Mouse (Mus musculus) limb, embryonic 13.5 days (tissue): ENCODE results near the gene Ttll3. TPM values are rescaled to one million over a fixed set of nuclear protein-coding genes. Genes with fewer than 3 reads are reported as not detected.

ENCODE experiments used
- ATAC-seq: fragments of 200-750 bp; cut with Nextera tagmentation; 2 replicates; pipeline ENCODE4 v1.8.0; 2017; ENCODE audit warnings: low read depth, moderate number of reproducible peaks, moderate TSS enrichment; ENCODE audit not compliant: low FRiP score
- H3K27ac ChIP-seq: fragments of 300-500 bp; sonication (generic); 2 replicates; pipeline ENCODE4 v1.5.1; 2015; ENCODE audit warnings: inconsistent platforms, mild to moderate bottlenecking, moderate library complexity
- H3K27me3 ChIP-seq: fragments of 300-500 bp; sonication (generic); 2 replicates; pipeline ENCODE4 v1.6.1; 2015; ENCODE audit warnings: mild to moderate bottlenecking, inconsistent platforms
- H3K36me3 ChIP-seq: fragments of 300-500 bp; sonication (generic); 2 replicates; pipeline ENCODE4 v1.6.1; 2015; ENCODE audit warnings: inconsistent platforms, mild to moderate bottlenecking, moderate library complexity
- H3K4me1 ChIP-seq: fragments of 300-500 bp; sonication (generic); 2 replicates; pipeline ENCODE4 v1.6.1; 2015; ENCODE audit warnings: inconsistent platforms
- H3K4me2 ChIP-seq: fragments of 300-500 bp; sonication (generic); replicated peaks from 2 replicates; pipeline ENCODE4 v1.6.1; 2015; ENCODE audit warnings: inconsistent platforms, mild to moderate bottlenecking, moderate library complexity
- H3K4me3 ChIP-seq: fragments of 300-500 bp; sonication (generic); 2 replicates; pipeline ENCODE4 v1.5.1; 2015; ENCODE audit warnings: moderate library complexity, mild to moderate bottlenecking, inconsistent platforms
- H3K9ac ChIP-seq: fragments of 300-500 bp; sonication (generic); 2 replicates; pipeline ENCODE4 v1.6.1; 2015; ENCODE audit warnings: mild to moderate bottlenecking, inconsistent platforms
- H3K9me3 ChIP-seq: fragments of 300-500 bp; sonication (generic); 2 replicates; pipeline ENCODE4 v1.6.1; 2016; ENCODE audit warnings: inconsistent platforms
- WGBS: fragments of 180-500 bp; shearing (Covaris S2); methylation state at CpG from one replicate; pipeline ENCODE4 v1.1.7; 2015; 5-methylcytosine and 5-hydroxymethylcytosine counted together
- polyA plus RNA-seq: library from polyadenylated mRNA; unstranded; fragments of >200 nt; fragmentation: Nextera tagmentation; extraction: Ambion mirVana; gene quantifications from 2 replicates; pipeline ENCODE4 v1.2.1, GENCODE M21; 2015

The Ttll3 gene
- polyA plus RNA-seq, 1 experiment from 2014 or later, result 7.3 TPM

- Histone ChIP-seq H3K27ac (no peak overlapping the region), H3K27me3 (no peaks in the 10 kb centered on the region), H3K9ac (no peak overlapping the region), H3K4me2 (no peak overlapping the region), H3K9me3 (peaks cover 4% of the 10 kb centered on the region), H3K36me3 (no peaks in the 10 kb centered on the region), H3K4me1 (no peaks in the 10 kb centered on the region), H3K4me3 (no peak overlapping the region)
- 76% methylated on average over 3 of the region's 3 CpGs for WGBS
- ATAC-seq, result no peak
Observed at GRCm38 (mm10) chr6:113429965-113430364, 40.9 kb downstream of the Ttll3 start.

DNA sequence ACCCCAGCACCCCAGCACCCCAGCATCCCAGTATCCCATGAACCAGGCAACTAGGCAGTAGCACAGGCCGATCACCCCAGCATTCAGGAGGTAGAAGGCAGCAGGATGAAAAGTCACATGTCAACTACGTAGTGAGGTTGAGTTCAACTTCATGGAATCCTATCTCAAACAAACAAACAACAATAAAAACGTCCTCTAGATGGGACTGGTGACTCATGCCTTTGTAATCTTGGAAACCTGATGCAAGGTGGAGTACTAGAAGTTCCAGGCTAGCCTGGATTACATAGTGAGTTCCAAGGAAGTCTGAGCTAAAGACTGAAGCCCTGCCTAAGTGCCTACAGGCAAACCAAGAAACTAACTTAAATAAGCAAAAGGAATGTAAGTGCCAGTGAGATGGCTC lies 41.8 kb downstream of the Ttll3 start:
- Histone ChIP-seq H3K4me1 (no peaks in the 10 kb centered on the region), H3K36me3 (no peaks in the 10 kb centered on the region), H3K4me2 (no peak overlapping the region), H3K27ac (no peak overlapping the region), H3K9me3 (peaks cover 4% of the 10 kb centered on the region), H3K27me3 (no peaks in the 10 kb centered on the region), H3K9ac (no peak overlapping the region), H3K4me3 (no peak overlapping the region)
- no peak for ATAC-seq
- WGBS, result 58% methylated on average over 3 of the region's 3 CpGs

- Histone ChIP-seq H3K36me3 (no peaks in the 10 kb centered on the region), H3K27me3 (no peaks in the 10 kb centered on the region), H3K4me3 (no peak overlapping the region), H3K27ac (no peak overlapping the region), H3K4me2 (no peak overlapping the region), H3K4me1 (no peaks in the 10 kb centered on the region), H3K9ac (no peak overlapping the region), H3K9me3 (peaks cover 4% of the 10 kb centered on the region)
- ATAC-seq, result no peak
- WGBS, result 51% methylated on average over 3 of the region's 3 CpGs
Observed at GRCm38 (mm10) chr6:113431801-113432200, 42.7 kb downstream of the Ttll3 start.

- no peaks in the 10 kb centered on the region for H3K9me3 ChIP-seq
Observed at GRCm38 (mm10) chr6:113433661-113434060, 44.6 kb downstream of the Ttll3 start.

DNA sequence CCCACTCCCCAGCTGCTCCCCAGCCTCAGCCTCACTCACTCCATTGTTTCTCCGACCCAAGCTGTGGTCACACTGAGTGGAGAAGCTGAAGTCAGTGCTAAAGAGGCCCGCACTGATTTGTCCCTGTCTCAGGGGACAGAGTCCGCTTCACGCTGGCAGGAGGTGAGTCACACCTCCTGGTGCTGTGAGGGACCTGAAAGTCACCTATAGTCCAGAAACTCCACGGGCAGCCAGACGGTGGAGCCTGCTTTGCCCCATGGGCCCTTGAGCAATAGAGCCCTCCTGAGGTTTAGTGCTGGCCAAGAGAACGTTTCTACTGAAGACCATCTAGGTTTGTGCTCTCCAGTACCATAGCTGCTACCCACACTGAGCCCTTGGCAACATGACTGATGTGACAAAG lies 45.6 kb downstream of the Ttll3 start:
- no peaks in the 10 kb centered on the region for H3K27me3 ChIP-seq
- no peak overlapping the region for H3K4me2 ChIP-seq
- H3K36me3 ChIP-seq, result no peaks in the 10 kb centered on the region
- H3K4me1 ChIP-seq, result no peaks in the 10 kb centered on the region
- H3K27ac ChIP-seq, result no peak overlapping the region
- no peak overlapping the region for H3K9ac ChIP-seq
- no peak for ATAC-seq
- 72% methylated on average over 7 of the region's 7 CpGs for WGBS
- H3K9me3 ChIP-seq, result no peaks in the 10 kb centered on the region
- no peak overlapping the region for H3K4me3 ChIP-seq

More at GRCm38 (mm10) chr6:113433661-113434060, 44.6 kb downstream of the Ttll3 start:
- ATAC-seq, result no peak
- no peak overlapping the region for H3K27ac ChIP-seq
- H3K9ac ChIP-seq, result no peak overlapping the region
- H3K27me3 ChIP-seq, result no peaks in the 10 kb centered on the region
- H3K4me3 ChIP-seq, result no peak overlapping the region
- no peaks in the 10 kb centered on the region for H3K4me1 ChIP-seq
- 76% methylated on average over 3 of the region's 3 CpGs for WGBS
- no peak overlapping the region for H3K4me2 ChIP-seq
- no peaks in the 10 kb centered on the region for H3K36me3 ChIP-seq

DNA sequence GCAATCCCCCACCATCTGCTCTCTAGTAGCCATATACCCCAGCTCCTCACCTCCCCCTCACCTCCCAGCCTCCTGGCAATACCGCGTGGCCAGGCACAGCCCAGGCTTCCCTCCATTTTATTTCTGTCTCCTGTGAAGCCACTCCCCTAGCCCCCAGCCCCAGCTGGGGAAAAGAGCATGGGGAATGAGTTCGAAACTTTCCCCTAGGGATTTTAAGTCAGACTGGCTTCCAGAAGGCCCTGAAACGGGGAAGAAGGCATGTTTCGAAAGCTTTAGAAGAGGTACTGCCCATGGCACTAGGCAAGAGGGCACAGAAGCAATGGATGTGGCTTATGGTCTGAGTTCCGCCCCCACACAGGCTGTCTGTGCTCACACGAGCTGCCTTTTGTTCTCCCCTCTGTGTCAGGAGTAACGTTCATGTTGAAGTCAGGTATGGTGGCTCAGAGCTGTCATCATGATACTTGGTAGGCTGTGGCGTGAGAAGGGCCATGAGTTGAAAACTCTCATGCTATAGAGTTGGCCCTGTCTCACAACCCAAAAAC lies 46.7 kb downstream of the Ttll3 start, which contains the start of gene Cidec:
Cidec (minus strand) TSS at position 97 of the 542 bp plus-strand sequence.
- Histone ChIP-seq H3K4me1 (no peaks in the 10 kb centered on the region), H3K4me3 (no peak within 1 kb of the TSS), H3K9ac (no peak within 1 kb of the TSS), H3K9me3 (no peaks in the 10 kb centered on the region), H3K4me2 (no peak within 1 kb of the TSS), H3K27me3 (no peaks in the 10 kb centered on the region), H3K36me3 (no peaks in the 10 kb centered on the region), H3K27ac (no peak within 1 kb of the TSS)
- no peak for ATAC-seq
- 73% methylated on average over 9 of the region's 9 CpGs for WGBS

- Histone ChIP-seq H3K9ac (no peak overlapping the region), H3K9me3 (no peaks in the 10 kb centered on the region), H3K4me3 (no peak overlapping the region), H3K27ac (no peak overlapping the region), H3K4me2 (no peak overlapping the region), H3K27me3 (no peaks in the 10 kb centered on the region), H3K36me3 (no peaks in the 10 kb centered on the region), H3K4me1 (no peaks in the 10 kb centered on the region)
- no peak for ATAC-seq
- 75% methylated on average over 12 of the region's 12 CpGs for WGBS
Observed at GRCm38 (mm10) chr6:113437135-113437534, 48.1 kb downstream of the Ttll3 start.

- H3K4me1 ChIP-seq, result peaks cover 8% of the 10 kb centered on the region
- no peak for ATAC-seq
- H3K36me3 ChIP-seq, result no peaks in the 10 kb centered on the region
- H3K4me2 ChIP-seq, result no peak overlapping the region
- no peak overlapping the region for H3K9ac ChIP-seq
- 62% methylated on average over 12 of the region's 12 CpGs for WGBS
- no peak overlapping the region for H3K27ac ChIP-seq
- no peaks in the 10 kb centered on the region for H3K27me3 ChIP-seq
- no peak overlapping the region for H3K4me3 ChIP-seq
- H3K9me3 ChIP-seq, result no peaks in the 10 kb centered on the region
Observed at GRCm38 (mm10) chr6:113438721-113439430, 49.8 kb downstream of the Ttll3 start.

- H3K4me1 ChIP-seq, result peaks cover 8% of the 10 kb centered on the region
- WGBS, result 77% methylated on average over 3 of the region's 3 CpGs
Observed at GRCm38 (mm10) chr6:113440686-113441085, 51.6 kb downstream of the Ttll3 start.

DNA sequence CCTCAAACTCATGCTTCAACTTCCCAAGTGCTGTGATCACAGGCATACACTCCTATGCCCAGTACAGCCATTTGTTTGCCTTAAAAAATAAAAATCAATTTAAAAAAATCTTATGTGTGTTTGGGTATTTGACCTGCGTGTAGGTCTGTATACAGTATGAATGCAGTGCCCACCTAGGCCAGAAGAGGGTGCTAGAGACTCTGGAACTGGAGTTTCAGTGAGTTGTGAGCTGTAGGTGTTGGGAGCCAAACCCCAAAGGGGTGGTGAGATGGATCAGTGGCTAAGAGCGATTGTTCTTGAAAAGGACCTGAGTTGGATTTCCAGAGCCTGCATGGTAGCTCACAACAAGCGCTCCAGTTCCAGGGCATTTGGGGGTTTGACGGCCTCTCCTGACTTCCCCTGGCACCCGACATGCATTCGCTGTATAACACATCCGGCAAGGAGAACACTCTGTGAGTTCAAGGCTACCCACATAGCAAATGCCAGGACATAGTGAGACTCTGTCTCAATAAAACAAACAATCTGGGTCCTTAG lies 52.2 kb downstream of the Ttll3 start:
- WGBS, result 52% methylated on average over 7 of the region's 7 CpGs
- no peak overlapping the region for H3K4me3 ChIP-seq
- no peaks in the 10 kb centered on the region for H3K9me3 ChIP-seq
- H3K27ac ChIP-seq, result no peak overlapping the region
- peaks cover 8% of the 10 kb centered on the region for H3K4me1 ChIP-seq
- H3K9ac ChIP-seq, result no peak overlapping the region
- no peaks in the 10 kb centered on the region for H3K27me3 ChIP-seq
- ATAC-seq, result no peak
- H3K36me3 ChIP-seq, result peaks cover 6% of the 10 kb centered on the region
- H3K4me2 ChIP-seq, result no peak overlapping the region

More at GRCm38 (mm10) chr6:113440686-113441085, 51.6 kb downstream of the Ttll3 start:
- no peak overlapping the region for H3K9ac ChIP-seq
- no peak overlapping the region for H3K4me3 ChIP-seq
- ATAC-seq, result no peak
- H3K36me3 ChIP-seq, result peaks cover 3% of the 10 kb centered on the region; the same call in 1 of the 2 replicates
- H3K27me3 ChIP-seq, result no peaks in the 10 kb centered on the region
- H3K4me2 ChIP-seq, result no peak overlapping the region
- H3K27ac ChIP-seq, result no peak overlapping the region
- H3K9me3 ChIP-seq, result no peaks in the 10 kb centered on the region

DNA sequence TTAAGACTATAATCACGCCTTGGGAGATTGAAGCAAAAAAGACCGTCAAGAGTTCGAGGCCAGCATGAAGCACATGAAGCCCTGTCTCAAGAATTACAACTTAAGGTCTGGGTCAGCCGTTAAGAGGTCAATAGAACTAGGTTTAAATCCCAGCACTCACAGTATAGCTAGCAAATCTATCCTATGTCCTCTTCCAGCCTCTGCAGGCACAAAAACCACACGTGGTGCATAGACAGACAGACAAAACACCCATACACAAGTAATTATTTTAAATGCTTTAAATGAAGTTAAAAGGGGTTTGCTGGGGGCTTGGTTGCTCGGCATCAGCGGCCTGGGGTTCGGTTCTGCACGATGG lies 53.0 kb downstream of the Ttll3 start:
- Histone ChIP-seq H3K36me3 (peaks cover 15% of the 10 kb centered on the region), H3K27ac (0 out of 2 replicates have a peak overlapping the region, but pooled peaks have one; percentile 15), H3K4me3 (peak overlapping the region; percentile 98), H3K27me3 (no peaks in the 10 kb centered on the region), H3K9me3 (no peaks in the 10 kb centered on the region), H3K9ac (peak overlapping the region; percentile 97), H3K4me1 (peaks cover 8% of the 10 kb centered on the region), H3K4me2 (peak overlapping the region; percentile 87)
- 41% methylated on average over 9 of the region's 9 CpGs for WGBS
- peak; percentile 16; the same call in 1 of the 2 replicates for ATAC-seq

GRCm38 (mm10) chr6:113442442-113443090 lies 53.5 kb downstream of the Ttll3 start, which contains the start of gene Jagn1:
TSS of gene Jagn1 (plus strand) at chr6:113442569.
- Histone ChIP-seq H3K4me3 (peak within 1 kb of the TSS; percentile 98), H3K9ac (peak within 1 kb of the TSS; percentile 97), H3K4me2 (peak within 1 kb of the TSS; percentile 87), H3K36me3 (peaks cover 20% of the 10 kb centered on the region), H3K4me1 (peaks cover 8% of the 10 kb centered on the region), H3K27me3 (no peaks in the 10 kb centered on the region), H3K27ac (peak within 1 kb of the TSS; percentile 70; the same call in 1 of the 2 replicates), H3K9me3 (no peaks in the 10 kb centered on the region)
- WGBS, result under 1% methylated on average over 45 of the region's 45 CpGs
- ATAC-seq, result peak; percentile 95
